Mouse (Mus musculus): ENCODE data around the gene Psmb6.

DNA sequence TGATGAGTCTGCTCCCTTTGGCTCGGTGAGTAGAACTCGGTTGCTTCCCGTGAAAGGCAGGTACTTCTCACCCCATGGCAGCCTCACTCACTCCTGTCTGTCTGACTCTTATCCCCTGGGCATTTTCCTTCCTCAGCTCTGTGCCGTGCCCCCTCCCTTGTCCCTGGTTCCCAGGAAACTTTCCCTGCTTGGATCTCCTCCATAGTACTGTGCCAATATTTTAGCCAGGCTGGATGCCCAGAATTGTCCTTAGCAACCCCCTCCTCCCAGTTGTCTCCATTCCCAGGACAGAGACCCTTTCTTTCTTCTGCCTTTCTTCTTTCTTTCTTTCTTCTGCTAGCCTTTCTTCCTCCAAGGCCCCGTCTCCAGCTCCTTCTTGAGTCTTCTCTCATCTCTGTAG lies 16.2 kb downstream of the Psmb6 start:
- TF ChIP-seq CTCF (IDR thresholded peaks at IDR 0.05; ENCODE audit: insufficient read depth, low read length) (no peak), POLR2A (IDR thresholded peaks at IDR 0.05; ENCODE audit: borderline replicate concordance, extremely low read depth, low read depth, low read length) (no peak)
